Mouse (Mus musculus) erythroblast, adult 5-6 weeks (primary cell): ENCODE measurements around the gene Ubqln1. TPM values are rescaled to one million over a fixed set of nuclear protein-coding genes. Genes with fewer than 3 reads are reported as not detected.

Experiments
- ATAC-seq: replicated peaks from 2 replicates; pipeline ENCODE4 v1.8.0; 2016; ENCODE audit warnings: moderate number of reproducible peaks, mild to moderate bottlenecking, moderate TSS enrichment, inconsistent platforms; ENCODE audit not compliant: poor library complexity, low FRiP score, severe bottlenecking
- total RNA-seq, 2 experiments: library from RNA; stranded (forward) in 1 of 2; stranded (reverse) in 1 of 2; fragments of 150-400 nt in 1 of 2; fragments of 200-764, 138-1000 nt in 1 of 2; gene quantifications; 2 replicates each; pipeline versions ENCODE4 v1.2.3 to v1.2.4; 2015 to 2017; ENCODE audit warnings: low replicate concordance in 2 of 2

The Ubqln1 gene
- total RNA-seq (2015; ENCODE audit: low replicate concordance) = 15.5 and 15.8 TPM in 2 replicates
- total RNA-seq (2017; ENCODE audit: low replicate concordance) = 19.3 and 20.6 TPM in 2 replicates

DNA sequence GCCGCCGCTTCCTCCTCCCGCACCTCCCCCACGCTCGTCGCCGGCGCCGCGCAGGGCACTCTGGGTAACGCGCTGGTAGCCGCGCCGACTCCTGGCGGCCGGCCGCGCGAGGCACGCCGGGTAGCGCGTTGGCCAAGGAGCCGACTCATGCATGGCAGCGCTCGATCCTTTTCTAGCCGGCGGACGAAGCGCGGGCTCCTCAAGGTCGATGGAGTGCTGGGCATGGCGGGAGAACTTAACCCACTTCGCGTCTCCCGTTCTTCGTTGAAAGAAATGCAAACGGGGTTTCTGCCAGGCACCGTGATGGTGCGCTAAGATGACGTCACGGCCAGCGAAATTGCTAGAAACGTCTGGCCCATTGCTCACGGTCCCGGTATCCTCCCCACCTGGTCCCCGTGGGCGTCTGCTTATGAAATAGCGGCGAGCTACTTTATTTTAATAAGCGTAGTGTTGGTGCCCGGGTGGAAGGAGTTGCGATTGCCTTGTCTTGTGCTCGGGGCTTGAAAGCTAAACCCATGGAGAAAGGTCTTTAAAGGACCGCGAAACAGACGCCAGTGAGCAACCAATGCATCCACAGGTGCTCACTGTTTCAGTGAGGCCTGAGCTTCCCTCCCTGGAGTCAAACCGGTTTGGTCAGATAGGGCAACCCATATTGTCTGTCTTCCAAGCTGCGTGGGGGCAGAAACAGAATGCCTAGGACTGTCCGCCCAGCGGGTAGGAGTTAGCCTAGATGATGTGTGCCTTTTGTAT lies at the start of gene Ubqln1:
Ubqln1 (minus strand) TSS at position 62 of the 750 bp plus-strand sequence.
- ATAC-seq = peak; percentile 93

GRCm38 (mm10) chr13:58263546-58263945 lies 48.1 kb upstream of the Ubqln1 start:
- no peak for ATAC-seq

DNA sequence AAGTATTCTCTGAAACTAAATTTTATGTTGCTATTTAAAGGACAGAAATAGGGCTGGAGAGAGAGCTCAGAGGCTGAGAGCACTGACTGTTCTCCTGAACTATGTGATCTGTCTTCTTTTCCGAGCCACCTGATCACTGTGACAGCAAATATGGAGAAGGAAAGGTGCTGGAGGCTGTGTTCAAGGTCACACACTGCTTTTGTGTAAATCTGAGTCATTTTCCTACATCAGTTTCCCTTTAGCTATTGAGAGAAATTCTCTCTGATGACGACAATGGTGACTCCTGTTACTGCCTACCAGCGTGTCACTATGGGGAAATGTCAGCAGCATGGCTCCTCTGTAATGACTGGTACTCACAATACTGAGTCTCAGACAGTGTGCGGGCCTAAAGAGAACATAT lies 46.2 kb upstream of the Ubqln1 start:
- no peak for ATAC-seq

- ATAC-seq = no peak
Observed at GRCm38 (mm10) chr13:58253268-58253667, 37.8 kb upstream of the Ubqln1 start.

- ATAC-seq = no peak
Observed at GRCm38 (mm10) chr13:58248957-58249356, 33.5 kb upstream of the Ubqln1 start.

- ATAC-seq = no peak
Observed at GRCm38 (mm10) chr13:58236536-58236935, 21.1 kb upstream of the Ubqln1 start.

DNA sequence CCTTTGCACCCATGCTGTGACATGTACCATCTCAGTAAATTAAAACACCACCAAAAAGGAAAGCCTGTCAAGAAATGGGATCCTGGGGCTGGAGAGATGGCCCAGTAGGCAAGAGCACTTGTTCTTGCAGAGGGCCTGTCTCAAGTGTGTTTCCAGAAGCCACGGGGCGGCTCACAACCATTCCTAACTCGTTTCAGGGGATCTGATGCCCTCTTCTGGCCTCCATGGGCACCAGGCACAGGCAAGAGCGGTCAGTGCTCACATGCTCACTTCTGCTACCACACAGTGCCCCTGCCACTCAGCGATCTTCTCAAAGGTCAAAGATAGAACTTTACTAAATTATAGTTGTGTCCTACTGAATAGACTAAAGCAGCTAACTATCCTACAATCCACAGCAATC lies 17.2 kb upstream of the Ubqln1 start:
- no peak for ATAC-seq

DNA sequence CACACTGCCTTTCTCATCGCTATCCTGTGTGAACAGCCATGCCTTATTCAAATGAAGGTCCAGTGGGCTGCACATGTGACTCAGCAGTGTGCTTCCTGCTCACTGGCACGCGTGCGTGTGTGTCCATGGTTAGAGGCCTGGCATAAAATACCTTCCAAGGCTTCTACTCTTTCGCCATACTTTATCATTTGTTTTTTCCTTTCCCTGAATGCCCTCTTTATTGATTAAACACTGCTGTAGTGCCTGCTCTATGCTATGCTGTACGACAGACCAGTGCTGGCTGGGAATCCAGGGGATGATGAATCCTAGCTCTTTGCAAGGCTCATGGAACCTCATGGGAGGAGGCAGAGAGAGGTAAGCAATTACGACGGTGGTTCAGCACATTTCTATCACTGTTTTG lies 16.6 kb upstream of the Ubqln1 start:
- no peak for ATAC-seq

GRCm38 (mm10) chr13:58228624-58229023 lies 13.2 kb upstream of the Ubqln1 start:
- no peak for ATAC-seq

GRCm38 (mm10) chr13:58225694-58226093 lies 10.2 kb upstream of the Ubqln1 start:
- ATAC-seq = no peak

DNA sequence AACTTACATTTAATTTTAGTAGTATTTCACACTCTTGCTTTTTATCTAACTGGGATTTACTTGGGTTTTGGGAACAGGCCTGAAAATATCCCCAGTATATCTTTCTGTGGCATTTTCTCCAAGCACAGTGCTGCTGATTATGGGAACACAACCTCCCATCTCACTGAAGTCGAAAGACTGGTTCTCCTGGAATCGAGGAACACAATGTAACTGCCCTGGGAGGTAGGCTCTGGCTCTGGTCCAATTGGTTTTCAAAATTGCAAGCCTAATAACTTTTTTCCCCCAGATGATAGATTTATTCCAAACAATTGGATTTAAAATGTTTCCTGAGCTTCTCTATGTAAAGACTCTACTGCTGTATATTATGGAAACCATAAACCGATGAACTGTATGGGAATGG lies 4.8 kb upstream of the Ubqln1 start:
- no peak for ATAC-seq

GRCm38 (mm10) chr13:58217536-58217935 lies 2.1 kb upstream of the Ubqln1 start:
- no peak for ATAC-seq

GRCm38 (mm10) chr13:58216395-58216794 lies 942 bp upstream of the Ubqln1 start:
- no peak for ATAC-seq

DNA sequence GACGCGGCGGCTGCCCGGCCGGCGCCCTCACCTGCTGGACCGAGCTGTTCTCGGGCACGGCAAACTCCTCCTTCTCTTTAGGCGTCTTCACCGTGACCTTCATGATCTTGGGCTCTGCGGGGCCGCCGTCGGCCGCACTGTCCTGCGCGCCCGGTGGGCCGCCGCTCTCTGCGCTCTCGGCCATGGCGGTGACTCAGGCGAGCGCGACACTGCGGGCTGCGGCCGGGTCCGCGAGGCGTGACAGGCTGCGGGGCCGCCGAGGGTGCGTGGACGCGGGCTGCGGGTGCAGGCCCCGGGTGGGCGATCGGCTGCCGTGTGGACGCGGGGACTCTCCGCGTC lies 231 bp downstream of the Ubqln1 start:
- no peak for ATAC-seq

- 0 out of 2 replicates have a peak, but pooled peaks have one; percentile 7 for ATAC-seq
Observed at GRCm38 (mm10) chr13:58214346-58215252, 854 bp downstream of the Ubqln1 start.

- no peak for ATAC-seq
Observed at GRCm38 (mm10) chr13:58213801-58214200, 1.7 kb downstream of the Ubqln1 start.

- no peak for ATAC-seq
Observed at GRCm38 (mm10) chr13:58212530-58212929, 2.9 kb downstream of the Ubqln1 start.

GRCm38 (mm10) chr13:58210441-58210840 lies 5.0 kb downstream of the Ubqln1 start:
- ATAC-seq = no peak

GRCm38 (mm10) chr13:58206084-58206483 lies 9.4 kb downstream of the Ubqln1 start:
- no peak for ATAC-seq

DNA sequence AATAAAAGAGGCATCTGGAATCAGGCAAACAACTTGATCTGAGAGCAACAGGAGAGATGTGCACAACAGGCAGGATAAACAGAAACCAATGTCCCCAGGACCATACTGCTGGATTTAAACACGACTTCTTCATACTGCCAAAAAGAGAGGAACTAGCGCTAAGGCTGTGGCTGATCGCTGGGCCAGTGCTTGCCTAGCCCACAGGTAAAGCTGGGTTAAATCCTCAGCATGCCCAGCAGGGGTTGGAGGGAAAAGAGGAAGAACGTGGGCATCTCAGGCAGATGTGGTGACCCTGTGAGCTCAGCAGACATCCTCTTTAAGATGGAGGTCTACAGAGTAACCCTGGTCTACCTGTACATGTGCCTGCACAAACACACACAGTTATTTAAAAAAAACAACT lies 10.5 kb downstream of the Ubqln1 start:
- no peak for ATAC-seq

DNA sequence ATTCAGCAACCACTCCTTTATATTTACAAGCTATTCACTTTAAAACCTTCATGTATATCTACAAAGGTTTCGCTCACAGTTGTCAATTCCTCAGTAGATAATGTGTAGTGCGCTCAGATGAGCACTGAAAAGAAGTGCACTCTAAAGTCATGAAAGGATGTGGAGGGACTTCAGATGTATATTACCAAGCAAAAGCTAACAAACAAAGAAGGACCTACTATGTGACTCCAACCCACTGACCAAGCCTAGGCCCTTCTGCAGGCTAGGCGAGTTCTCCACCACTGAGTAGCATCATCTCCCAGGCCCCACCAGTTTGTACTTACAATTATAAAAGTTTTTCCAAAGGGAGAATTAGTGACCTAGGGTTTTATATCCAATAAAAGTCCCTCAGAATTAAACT lies 11.3 kb downstream of the Ubqln1 start:
- no peak for ATAC-seq
